Mouse (Mus musculus): ENCODE measurements around the gene Gtf2f1.
"Not testable (repeated sequence)": the region's sequence is repeated elsewhere in the genome, so short reads cannot be mapped to it uniquely, and the experiment has no call there.

The Gtf2f1 gene

GRCm38 (mm10) chr17:57011236-57012141 lies at the start of gene Gtf2f1, which contains the start of gene Gm17949:
Gene Gtf2f1, minus strand, starts transcription at chr17:57011288.
Gene Gm17949, plus strand, starts transcription at chr17:57011469.
- peak; percentile 90 for DNase-seq (ENCODE audit: low spot score)

DNA sequence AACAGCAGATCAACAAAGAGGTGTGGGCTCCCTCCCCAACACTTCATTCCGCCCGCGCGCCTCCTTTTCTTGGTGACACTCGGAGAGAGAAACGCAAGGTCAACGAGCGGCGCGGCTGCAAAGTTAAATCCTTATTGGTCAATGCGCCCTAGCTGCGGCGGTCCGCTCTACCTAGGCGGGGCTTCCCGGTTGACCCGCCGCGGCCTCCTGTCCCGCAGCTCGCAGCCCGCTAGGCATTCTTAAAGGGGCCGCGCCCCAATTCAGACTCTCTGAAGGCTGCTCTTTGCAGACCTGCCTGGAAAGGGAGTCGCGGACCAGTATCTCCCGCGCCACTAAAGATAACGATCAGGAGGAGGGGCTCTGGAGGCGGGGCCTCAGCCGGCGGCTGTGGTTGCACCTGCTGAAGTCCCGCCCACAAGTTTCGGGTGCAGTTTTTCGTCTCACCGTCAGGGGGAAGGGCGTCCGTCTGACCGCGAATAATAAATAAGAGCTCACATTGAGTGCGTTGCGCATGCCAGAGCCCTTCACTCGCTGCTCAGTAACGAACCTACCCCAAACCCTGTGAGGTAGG lies 49.2 kb upstream of the Gtf2f1 start:
- DNase-seq (ENCODE audit: low spot score): peak; percentile 92

GRCm38 (mm10) chr17:57059486-57059977 lies 48.4 kb upstream of the Gtf2f1 start, which contains the start of gene Slc25a23:
Gene Slc25a23, minus strand, starts transcription at chr17:57059863.
- DNase-seq (ENCODE audit: low spot score): peak; percentile 77

- DNase-seq (ENCODE audit: low spot score): peak; percentile 40
Observed at GRCm38 (mm10) chr17:57058891-57059485, 47.9 kb upstream of the Gtf2f1 start, which contains the start of gene Crb3. Gene Crb3, plus strand, starts transcription at chr17:57059105.

DNA sequence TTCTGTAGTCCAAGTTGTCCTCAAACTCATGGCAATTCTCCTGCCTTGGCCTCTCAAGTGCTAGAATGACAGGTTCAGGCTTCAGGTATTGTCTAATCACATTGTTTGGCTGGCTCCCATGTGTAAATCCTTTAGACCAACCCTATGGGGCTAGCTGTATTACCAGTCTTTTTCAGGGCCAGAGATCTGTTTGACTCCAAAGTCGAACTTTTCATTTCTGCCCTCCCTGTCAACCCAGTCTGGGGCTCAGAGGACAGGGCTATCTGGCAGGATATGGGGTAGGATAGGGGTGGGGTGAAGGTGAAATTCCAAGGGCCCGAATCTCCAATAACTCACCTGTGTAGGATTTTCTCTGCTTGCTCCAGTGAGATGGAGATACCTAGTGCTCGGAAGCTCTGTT lies 45.2 kb upstream of the Gtf2f1 start:
- no peak for DNase-seq (ENCODE audit: low spot score)

GRCm38 (mm10) chr17:57051679-57052078 lies 40.6 kb upstream of the Gtf2f1 start:
- DNase-seq (ENCODE audit: low spot score): not testable (repeated sequence)

GRCm38 (mm10) chr17:57048816-57049215 lies 37.7 kb upstream of the Gtf2f1 start:
- no peak for DNase-seq (ENCODE audit: low spot score)

DNA sequence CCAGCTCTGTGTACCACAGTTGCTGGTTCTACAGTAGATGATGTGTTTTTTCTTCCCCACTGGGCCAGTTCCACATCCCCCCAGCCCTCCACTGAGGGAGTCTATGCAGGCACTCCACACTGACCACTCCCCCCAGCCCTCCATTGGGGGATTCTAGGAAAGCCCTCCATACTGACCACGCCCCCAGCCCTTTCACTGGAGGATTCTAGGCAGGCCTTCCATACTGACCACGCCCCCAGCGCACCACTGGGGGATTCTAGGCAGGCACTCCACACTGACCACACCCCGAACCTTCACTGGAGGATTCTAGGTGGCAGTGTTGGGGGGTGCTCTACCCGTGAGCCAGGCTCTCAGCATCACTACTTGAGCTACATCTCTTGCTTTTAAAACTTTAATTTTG lies 36.3 kb upstream of the Gtf2f1 start:
- DNase-seq (ENCODE audit: low spot score): no peak

GRCm38 (mm10) chr17:57041554-57041953 lies 30.5 kb upstream of the Gtf2f1 start, which contains the start of gene Slc25a41:
Gene Slc25a41, minus strand, starts transcription at chr17:57041654.
- DNase-seq (ENCODE audit: low spot score): no peak

- no peak for DNase-seq (ENCODE audit: low spot score)
Observed at GRCm38 (mm10) chr17:57038978-57039377, 27.9 kb upstream of the Gtf2f1 start.

GRCm38 (mm10) chr17:57032854-57033253 lies 21.8 kb upstream of the Gtf2f1 start:
- DNase-seq (ENCODE audit: low spot score): no peak

- peak; percentile 98 for DNase-seq (ENCODE audit: low spot score)
Observed at GRCm38 (mm10) chr17:57031661-57032420, 20.8 kb upstream of the Gtf2f1 start.

DNA sequence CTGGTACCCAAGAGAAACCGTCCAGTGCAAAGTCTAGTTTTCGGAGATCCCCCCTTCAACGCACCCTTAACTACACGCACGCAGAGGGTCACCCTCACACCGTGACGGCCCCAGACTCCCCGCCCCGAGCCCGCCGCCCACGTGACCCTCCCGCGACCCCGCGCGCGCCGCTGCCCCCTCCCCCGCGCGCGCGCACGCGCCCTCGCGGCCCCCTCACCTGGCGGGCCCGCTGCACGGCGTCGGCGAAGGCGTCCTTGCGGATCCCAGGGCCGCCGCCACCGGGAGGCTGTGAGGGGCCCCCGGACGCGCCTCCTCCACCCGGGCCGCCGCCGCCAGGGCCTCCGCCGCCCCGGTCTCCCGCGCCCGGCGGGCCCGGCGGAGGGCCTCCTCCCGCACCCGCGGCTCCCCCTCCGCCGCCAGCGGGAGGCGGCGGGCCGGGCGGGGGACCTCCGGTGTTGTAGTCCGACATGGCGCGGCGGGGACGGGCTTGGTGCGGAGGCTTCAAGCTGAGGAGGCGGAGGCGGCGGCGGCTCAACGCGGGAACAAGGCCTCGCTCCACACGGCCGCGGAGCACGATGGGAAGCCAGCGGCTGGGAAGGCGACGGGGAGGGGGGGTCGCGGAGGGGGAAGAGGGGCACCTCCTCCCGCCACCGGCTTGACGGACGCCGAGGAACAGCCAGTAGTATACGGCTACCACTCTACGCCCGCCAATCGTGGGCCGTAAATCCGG lies 20.0 kb upstream of the Gtf2f1 start, which contains the start of gene Khsrp:
Gene Khsrp, minus strand, starts transcription at position 592 of the 730 bp plus-strand sequence.
- DNase-seq (ENCODE audit: low spot score): peak; percentile 54

GRCm38 (mm10) chr17:57029691-57030090 lies 18.6 kb upstream of the Gtf2f1 start:
- peak; percentile 30 for DNase-seq (ENCODE audit: low spot score)

- DNase-seq (ENCODE audit: low spot score): no peak
Observed at GRCm38 (mm10) chr17:57027471-57027870, 16.4 kb upstream of the Gtf2f1 start.

- no peak for DNase-seq (ENCODE audit: low spot score)
Observed at GRCm38 (mm10) chr17:57020960-57021359, 9.9 kb upstream of the Gtf2f1 start.

DNA sequence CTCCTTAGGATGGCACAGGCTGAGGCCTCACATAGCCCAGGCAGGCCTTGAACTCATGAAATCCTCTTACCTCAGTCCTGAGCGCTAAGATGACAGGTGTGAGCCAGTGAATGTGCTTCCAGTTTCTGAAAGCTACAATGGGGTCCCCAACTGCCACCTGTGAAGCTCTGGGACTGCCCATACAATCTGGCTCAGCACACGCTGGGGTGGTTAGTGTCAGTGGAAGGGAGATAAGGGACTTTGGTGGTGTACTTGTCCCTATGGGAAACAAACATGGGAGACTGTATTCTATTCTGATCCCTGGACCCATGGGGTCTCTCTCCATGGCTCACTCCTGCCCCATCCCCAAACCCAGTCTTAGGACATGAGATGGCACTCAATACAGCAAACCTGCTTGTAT lies 8.6 kb upstream of the Gtf2f1 start:
- DNase-seq (ENCODE audit: low spot score): no peak

- no peak for DNase-seq (ENCODE audit: low spot score)
Observed at GRCm38 (mm10) chr17:57012245-57012795, 1.2 kb upstream of the Gtf2f1 start.

DNA sequence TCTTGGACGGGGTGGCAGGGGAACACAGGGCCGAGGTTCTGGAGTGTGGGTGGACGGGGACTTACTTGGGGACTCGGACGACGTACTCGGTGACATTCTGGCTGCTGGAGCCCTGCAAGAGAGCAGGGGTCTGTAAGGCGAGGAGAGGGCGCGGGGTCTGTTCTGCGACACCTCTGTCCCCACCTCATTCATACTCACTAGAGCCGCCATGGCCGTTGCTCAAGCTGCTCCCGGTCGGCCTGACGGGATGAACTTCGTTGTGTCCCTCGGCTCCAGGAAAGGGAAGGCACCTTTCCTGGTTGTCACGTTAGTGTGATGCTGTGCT lies 215 bp downstream of the Gtf2f1 start:
- DNase-seq (ENCODE audit: low spot score): no peak

GRCm38 (mm10) chr17:57007137-57007905 lies 3.8 kb downstream of the Gtf2f1 start:
- DNase-seq (ENCODE audit: low spot score): no peak

All from ovary, postnatal 36 days (tissue).